Mouse (Mus musculus) granulocyte monocyte progenitor cell, adult 5-6 weeks (primary cell): ENCODE results near the gene Tmem214. TPM values are rescaled to one million over a fixed set of nuclear protein-coding genes. Genes with fewer than 3 reads are reported as not detected.
"Not testable (repeated sequence)": the region's sequence is repeated elsewhere in the genome, so short reads cannot be mapped to it uniquely, and the experiment has no call there.

ENCODE experiments used
- ATAC-seq: replicated peaks from 2 replicates; pipeline ENCODE4 v1.8.0; 2016; ENCODE audit warnings: mild to moderate bottlenecking, moderate TSS enrichment, inconsistent platforms; ENCODE audit not compliant: poor library complexity, severe bottlenecking
- total RNA-seq, 2 experiments: library from RNA; stranded (forward) in 1 of 2; stranded (reverse) in 1 of 2; fragments of 200-712, 200-1000 nt in 1 of 2; fragments of >200 nt in 1 of 2; fragmentation: Nextera tagmentation in 1 of 2; gene quantifications; 2 replicates each; pipeline ENCODE4 v1.2.3; 2014 to 2017

Gene Tmem214
- total RNA-seq, 2 experiments from 2014 or later = 21.5 to 48.5 TPM

GRCm38 (mm10) chr5:30872574-30872973 is 4.8 kb downstream of the Tmem214 start:
- no peak for ATAC-seq

- no peak for ATAC-seq
These were observed 6.6 kb downstream of the Tmem214 start for GRCm38 (mm10) chr5:30874365-30874764.

- ATAC-seq = no peak
These were observed 10.8 kb downstream of the Tmem214 start for GRCm38 (mm10) chr5:30878616-30879015.

GRCm38 (mm10) chr5:30879347-30879943 is 11.6 kb downstream of the Tmem214 start:
- no peak for ATAC-seq

- not testable (repeated sequence) for ATAC-seq
These were observed 14.0 kb downstream of the Tmem214 start for GRCm38 (mm10) chr5:30881839-30882238.

- ATAC-seq = no peak
These were observed 18.4 kb downstream of the Tmem214 start for GRCm38 (mm10) chr5:30886209-30886608.

- ATAC-seq = no peak
These were observed 18.9 kb downstream of the Tmem214 start for GRCm38 (mm10) chr5:30886731-30887130.

- ATAC-seq = peak; percentile 68
These were observed 19.5 kb downstream of the Tmem214 start for GRCm38 (mm10) chr5:30887331-30887761.

GRCm38 (mm10) chr5:30887858-30888336 is 20.1 kb downstream of the Tmem214 start:
- peak; percentile 65 for ATAC-seq

GRCm38 (mm10) chr5:30888337-30889087 is 20.7 kb downstream of the Tmem214 start, which contains the start of gene Agbl5:
Gene Agbl5 (plus strand): TSS chr5:30888694.
- ATAC-seq = peak; percentile 60

- peak; percentile 4 for ATAC-seq
These were observed 21.4 kb downstream of the Tmem214 start for GRCm38 (mm10) chr5:30889088-30889754.

- ATAC-seq = no peak
These were observed 22.6 kb downstream of the Tmem214 start for GRCm38 (mm10) chr5:30890375-30890774.

GRCm38 (mm10) chr5:30901860-30902259 is 34.0 kb downstream of the Tmem214 start:
- no peak for ATAC-seq

GRCm38 (mm10) chr5:30907413-30908059 is 39.7 kb downstream of the Tmem214 start, which contains the start of gene Ost4:
Gene Ost4 (minus strand): TSS chr5:30907788.
- peak; percentile 91 for ATAC-seq

- ATAC-seq = no peak
These were observed 40.9 kb downstream of the Tmem214 start for GRCm38 (mm10) chr5:30908426-30909299.

- ATAC-seq = no peak
These were observed 41.5 kb downstream of the Tmem214 start for GRCm38 (mm10) chr5:30909300-30909659.

- no peak for ATAC-seq
These were observed 42.1 kb downstream of the Tmem214 start for GRCm38 (mm10) chr5:30909863-30910262.

- no peak for ATAC-seq
These were observed 42.7 kb downstream of the Tmem214 start for GRCm38 (mm10) chr5:30910481-30910880.

- ATAC-seq = no peak
These were observed 44.3 kb downstream of the Tmem214 start for GRCm38 (mm10) chr5:30912156-30912555.
